Mouse (Mus musculus) hindbrain, embryonic 12.5 days (tissue): Measurements from ENCODE around the gene Slc36a2. TPM values are rescaled to one million over a fixed set of nuclear protein-coding genes. Genes with fewer than 3 reads are reported as not detected.
A peak's percentile ranks its signal among the peaks of the same experiment; 100 is the strongest.

Experiments used
- ATAC-seq: fragments of 200-750 bp; cut with Nextera tagmentation; 2 replicates; pipeline ENCODE4 v1.8.0; 2017; ENCODE audit warnings: moderate TSS enrichment; ENCODE audit not compliant: low FRiP score
- H3K27ac ChIP-seq: fragments of 300-500 bp; sonication (generic); 2 replicates; pipeline ENCODE4 v1.5.1; 2016; ENCODE audit warnings: mild to moderate bottlenecking
- H3K27me3 ChIP-seq: fragments of 300-500 bp; sonication (generic); 2 replicates; pipeline ENCODE4 v1.6.1; 2016; ENCODE audit warnings: mild to moderate bottlenecking
- H3K36me3 ChIP-seq: fragments of 300-500 bp; sonication (generic); 2 replicates; pipeline ENCODE4 v1.6.1; 2016; ENCODE audit warnings: mild to moderate bottlenecking
- H3K4me1 ChIP-seq: fragments of 300-500 bp; sonication (generic); 2 replicates; pipeline ENCODE4 v1.6.1; 2016
- H3K4me2 ChIP-seq: fragments of 300-500 bp; sonication (generic); replicated peaks from 2 replicates; pipeline ENCODE4 v1.6.1; 2016; ENCODE audit warnings: mild to moderate bottlenecking
- H3K4me3 ChIP-seq: fragments of 300-500 bp; sonication (generic); 2 replicates; pipeline ENCODE4 v1.5.1; 2016; ENCODE audit warnings: mild to moderate bottlenecking
- H3K9ac ChIP-seq: fragments of 300-500 bp; sonication (generic); 2 replicates; pipeline ENCODE4 v1.6.1; 2016; ENCODE audit warnings: mild to moderate bottlenecking, moderate library complexity
- H3K9me3 ChIP-seq: fragments of 300-500 bp; sonication (generic); replicated peaks from 2 replicates; pipeline ENCODE4 v1.6.1; 2016; ENCODE audit warnings: mild to moderate bottlenecking
- WGBS: fragments of 180-500 bp; shearing (Covaris S2); methylation state at CpG from one replicate; pipeline ENCODE4 v1.1.7; 2016; 5-methylcytosine and 5-hydroxymethylcytosine counted together
- polyA plus RNA-seq: library from polyadenylated mRNA; unstranded; fragments of >200 nt; fragmentation: Nextera tagmentation; extraction: Ambion mirVana; gene quantifications from 2 replicates; pipeline ENCODE4 v1.2.1, GENCODE M21; 2016

Gene Slc36a2
- polyA plus RNA-seq, 1 experiment from 2014 or later, result 0.52 TPM

DNA sequence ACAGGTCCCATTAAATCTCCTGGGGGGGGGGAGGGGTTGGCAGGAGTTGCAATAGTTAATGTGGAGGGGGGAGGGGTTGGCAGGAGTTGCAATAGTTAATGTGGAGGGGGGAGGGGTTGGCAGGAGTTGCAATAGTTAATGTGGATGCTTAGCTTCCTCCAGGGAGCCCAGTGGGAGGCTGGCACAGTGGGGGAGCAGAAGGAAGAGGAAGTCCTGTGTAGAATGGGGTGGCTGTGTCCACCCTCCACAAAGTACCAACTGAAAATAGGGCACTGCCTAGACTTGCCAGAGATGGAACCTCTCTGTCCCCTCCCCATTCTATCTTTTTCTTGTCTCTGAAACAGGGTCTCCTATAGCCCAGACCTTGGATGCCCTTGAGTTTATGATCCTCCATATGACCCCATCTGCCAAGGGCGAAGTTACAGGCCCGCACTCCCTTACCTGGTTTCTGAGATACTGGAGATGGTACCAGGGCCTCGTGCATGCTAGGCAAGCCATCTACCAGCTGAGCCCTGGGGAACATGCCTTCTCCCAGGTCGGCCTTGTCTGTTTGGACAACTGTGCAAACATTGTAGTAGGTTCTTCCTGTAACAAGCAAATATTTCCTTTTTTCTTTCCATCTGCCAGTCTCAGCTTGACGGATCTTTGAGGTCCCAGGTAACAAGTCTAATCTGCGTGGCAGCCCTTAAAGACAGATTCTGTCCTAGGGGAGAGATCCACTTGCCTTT lies 24.9 kb upstream of the Slc36a2 start:
- no peak overlapping the region for H3K4me3 ChIP-seq
- no peak overlapping the region for H3K4me2 ChIP-seq
- H3K9ac ChIP-seq, result no peak overlapping the region
- H3K4me1 ChIP-seq, result peaks cover 19% of the 10 kb centered on the region
- 74% methylated on average over 6 of the region's 6 CpGs for WGBS
- ATAC-seq, result no peak
- H3K27me3 ChIP-seq, result no peaks in the 10 kb centered on the region
- H3K27ac ChIP-seq, result no peak overlapping the region
- peaks cover 6% of the 10 kb centered on the region; the same call in 1 of the 2 replicates for H3K9me3 ChIP-seq
- H3K36me3 ChIP-seq, result peaks cover 3% of the 10 kb centered on the region; the same call in 1 of the 2 replicates

DNA sequence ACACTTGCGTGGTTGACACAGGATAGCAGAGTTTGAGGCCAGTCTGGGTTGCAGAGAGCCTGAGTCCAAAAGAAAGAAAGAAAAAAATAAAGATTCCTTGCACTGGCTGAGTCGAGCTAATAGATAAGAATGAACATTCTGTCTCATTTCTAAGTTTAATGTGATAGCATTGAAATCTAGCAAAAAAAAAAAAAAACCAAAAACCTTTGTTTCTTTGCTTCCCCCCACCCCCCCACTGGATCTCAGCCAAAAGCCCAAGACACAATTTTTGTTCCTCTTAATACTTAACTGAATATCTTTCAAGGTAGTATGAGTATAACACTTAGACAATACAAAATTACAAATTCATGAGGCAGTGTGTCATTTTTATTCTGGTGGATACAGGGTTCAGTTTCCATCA lies 24.2 kb upstream of the Slc36a2 start:
- no peak overlapping the region for H3K4me3 ChIP-seq
- 76% methylated on average over 2 of the region's 2 CpGs for WGBS
- H3K36me3 ChIP-seq, result peaks cover 1% of the 10 kb centered on the region; the same call in 1 of the 2 replicates
- peaks cover 6% of the 10 kb centered on the region; the same call in 1 of the 2 replicates for H3K9me3 ChIP-seq
- H3K27ac ChIP-seq, result no peak overlapping the region
- H3K27me3 ChIP-seq, result no peaks in the 10 kb centered on the region
- H3K4me1 ChIP-seq, result peaks cover 21% of the 10 kb centered on the region
- H3K4me2 ChIP-seq, result no peak overlapping the region
- no peak for ATAC-seq
- no peak overlapping the region for H3K9ac ChIP-seq

DNA sequence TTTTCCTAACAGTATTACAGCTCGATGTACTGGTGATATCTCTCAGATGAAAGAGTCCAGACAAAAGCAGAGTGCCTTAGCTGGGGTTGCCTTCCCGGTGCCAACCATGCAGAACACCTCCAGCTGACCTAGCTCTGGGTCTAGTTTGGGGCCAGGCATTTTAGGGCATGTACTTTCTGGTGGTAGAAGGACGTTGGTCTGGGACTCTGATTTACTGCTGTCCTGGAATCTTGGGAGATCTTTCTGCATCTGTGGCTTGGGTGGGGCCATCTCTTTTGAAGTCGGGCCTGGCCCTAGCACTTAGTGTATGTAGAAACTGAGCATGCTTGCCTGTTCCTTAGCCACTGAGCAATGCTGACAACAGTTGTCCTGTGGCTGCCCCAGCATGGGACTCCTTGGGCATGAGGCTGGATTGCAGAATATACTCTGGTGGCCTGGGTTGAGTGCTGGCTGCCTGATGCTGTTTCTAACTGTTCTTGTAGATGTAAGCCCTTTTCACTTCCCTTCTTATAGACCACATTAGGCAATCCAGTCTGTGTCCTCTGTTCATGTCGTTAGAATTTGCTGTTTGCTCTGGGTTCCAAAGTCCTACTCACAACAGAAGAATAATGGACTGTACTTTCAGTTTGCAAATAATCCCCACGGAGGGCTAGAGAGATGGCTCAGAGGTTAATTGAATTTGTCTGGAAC lies 23.3 kb upstream of the Slc36a2 start:
- Histone ChIP-seq H3K36me3 (no peaks in the 10 kb centered on the region), H3K9ac (no peak overlapping the region), H3K27ac (no peak overlapping the region), H3K27me3 (no peaks in the 10 kb centered on the region), H3K9me3 (peaks cover 6% of the 10 kb centered on the region; the same call in 1 of the 2 replicates), H3K4me2 (no peak overlapping the region), H3K4me1 (peaks cover 21% of the 10 kb centered on the region), H3K4me3 (no peak overlapping the region)
- no peak for ATAC-seq
- 72% methylated on average over 6 of the region's 6 CpGs for WGBS

DNA sequence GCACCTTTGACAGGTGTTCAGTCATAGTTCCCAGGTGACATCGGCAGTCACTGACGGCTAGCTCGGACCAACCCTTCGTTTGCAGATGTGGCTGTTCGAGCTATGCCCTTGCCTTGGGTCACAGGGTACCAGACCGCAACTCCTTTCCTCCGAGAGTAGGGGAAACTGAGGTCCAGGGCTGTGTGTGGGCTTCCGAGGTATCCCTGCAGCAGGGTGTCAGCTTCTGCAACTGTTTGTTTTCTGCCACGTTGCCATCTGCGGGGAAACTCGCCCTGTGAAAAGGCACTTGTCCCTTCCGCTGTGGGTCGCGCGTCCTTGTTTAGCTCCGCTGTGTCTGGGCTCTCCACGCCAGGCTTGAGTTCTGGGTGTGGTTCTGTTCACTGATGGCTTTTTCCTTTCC lies 19.7 kb upstream of the Slc36a2 start:
- peak overlapping the region; percentile 63 for H3K4me3 ChIP-seq
- 9% methylated on average over 17 of the region's 17 CpGs for WGBS
- no peaks in the 10 kb centered on the region for H3K36me3 ChIP-seq
- no peaks in the 10 kb centered on the region for H3K9me3 ChIP-seq
- no peaks in the 10 kb centered on the region for H3K27me3 ChIP-seq
- peak overlapping the region; percentile 91 for H3K4me2 ChIP-seq
- H3K4me1 ChIP-seq, result peaks cover 19% of the 10 kb centered on the region
- no peak overlapping the region for H3K27ac ChIP-seq
- H3K9ac ChIP-seq, result peak overlapping the region; percentile 72
- ATAC-seq, result peak; percentile 69

DNA sequence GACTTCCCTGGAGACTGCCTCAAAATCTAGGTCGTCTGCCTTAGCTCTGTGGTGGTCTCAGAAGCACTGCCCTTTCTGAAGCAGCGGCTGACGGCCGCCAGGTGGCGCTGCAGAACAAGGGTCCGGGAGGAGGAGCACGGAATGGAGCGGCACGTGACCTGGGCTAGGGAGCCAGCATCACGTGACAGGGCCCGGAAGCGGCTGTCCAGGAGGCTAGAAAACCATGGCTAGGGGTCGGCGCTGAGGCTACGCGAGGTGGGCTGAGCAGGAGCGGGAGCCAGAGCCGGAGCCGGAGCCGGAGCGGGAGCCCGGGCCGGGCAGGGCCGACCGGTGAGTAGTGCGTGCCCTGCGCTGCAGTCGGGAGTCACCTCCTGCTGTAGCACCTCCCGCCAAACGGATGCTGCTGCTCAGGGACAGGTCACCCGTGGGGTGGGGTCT lies 19.3 kb upstream of the Slc36a2 start, which contains the start of gene Slc36a1:
Gene Slc36a1, plus strand, starts transcription at position 192 of the 438 bp plus-strand sequence.
- Histone ChIP-seq H3K4me2 (peak within 1 kb of the TSS; percentile 91), H3K9ac (peak within 1 kb of the TSS; percentile 72), H3K4me1 (peaks cover 14% of the 10 kb centered on the region), H3K4me3 (peak within 1 kb of the TSS; percentile 63), H3K36me3 (no peaks in the 10 kb centered on the region), H3K9me3 (no peaks in the 10 kb centered on the region), H3K27me3 (no peaks in the 10 kb centered on the region), H3K27ac (no peak within 1 kb of the TSS)
- ATAC-seq, result peak; percentile 89
- WGBS, result 0% methylated on average over 19 of the region's 31 CpGs

DNA sequence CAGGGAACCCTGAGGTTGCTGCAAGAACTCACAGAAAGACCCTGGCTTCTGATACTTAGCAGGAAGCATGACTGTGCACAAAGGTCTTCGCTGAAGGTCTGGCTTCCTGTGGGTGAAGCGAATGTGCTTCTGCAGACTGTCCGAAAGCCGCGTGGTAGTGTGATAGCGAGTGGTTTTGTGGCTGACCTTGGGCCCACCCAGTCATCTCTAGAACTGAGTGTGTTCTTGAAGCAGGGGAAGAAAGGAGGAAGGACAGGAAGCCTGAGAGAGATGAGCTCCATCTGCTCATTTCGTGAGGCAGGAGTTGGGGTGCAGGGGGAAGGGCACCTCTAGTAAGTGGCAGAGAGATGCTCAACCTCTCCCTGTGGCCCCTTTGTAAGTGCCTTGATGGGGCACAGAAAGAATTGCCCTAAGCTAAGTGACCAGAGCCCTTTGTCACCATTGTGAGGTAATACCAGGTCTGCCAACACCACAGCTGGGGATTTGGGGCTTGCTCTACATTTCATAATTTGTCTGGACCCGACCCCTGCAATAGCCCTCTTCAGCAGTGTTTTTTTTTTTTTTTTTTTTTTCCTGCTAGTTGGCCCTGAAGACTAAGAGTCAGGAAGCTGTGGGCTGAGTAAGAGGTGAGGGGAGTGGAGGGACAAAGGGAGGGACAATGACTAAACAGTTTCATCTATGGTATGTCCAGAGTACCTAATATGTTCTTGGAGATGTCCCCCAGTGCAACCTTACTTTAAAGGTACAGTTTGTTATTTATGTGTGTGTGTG lies 13.0 kb upstream of the Slc36a2 start:
- H3K27ac ChIP-seq, result no peak overlapping the region
- H3K4me2 ChIP-seq, result no peak overlapping the region
- no peak for ATAC-seq
- H3K9ac ChIP-seq, result no peak overlapping the region
- no peaks in the 10 kb centered on the region for H3K27me3 ChIP-seq
- no peaks in the 10 kb centered on the region for H3K9me3 ChIP-seq
- H3K4me3 ChIP-seq, result no peak overlapping the region
- 81% methylated on average over 8 of the region's 8 CpGs for WGBS
- no peaks in the 10 kb centered on the region for H3K36me3 ChIP-seq
- H3K4me1 ChIP-seq, result no peaks in the 10 kb centered on the region

DNA sequence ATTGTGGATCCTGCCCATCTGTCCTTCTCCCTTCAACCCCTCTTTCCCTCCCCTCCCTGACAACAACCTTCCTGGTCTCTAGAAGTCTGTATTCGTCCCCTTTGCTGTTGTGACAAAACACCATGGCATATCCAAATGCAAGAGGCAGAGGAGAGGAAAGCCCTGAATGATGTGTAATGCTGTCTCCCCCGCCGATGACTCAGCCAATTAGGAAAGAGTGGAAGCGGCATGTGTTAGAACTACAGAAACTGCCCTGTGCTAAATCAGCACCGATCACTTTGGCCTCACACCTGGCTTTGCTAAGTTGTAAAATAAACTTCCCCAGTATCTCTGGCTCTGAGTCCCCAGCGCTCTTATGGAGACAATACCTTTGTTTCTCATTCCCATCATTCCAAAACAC lies 12.2 kb upstream of the Slc36a2 start:
- H3K36me3 ChIP-seq, result no peaks in the 10 kb centered on the region
- H3K27ac ChIP-seq, result no peak overlapping the region
- no peak overlapping the region for H3K4me2 ChIP-seq
- 71% methylated on average over 6 of the region's 6 CpGs for WGBS
- no peaks in the 10 kb centered on the region for H3K9me3 ChIP-seq
- no peaks in the 10 kb centered on the region for H3K4me1 ChIP-seq
- no peak for ATAC-seq
- no peak overlapping the region for H3K9ac ChIP-seq
- no peak overlapping the region for H3K4me3 ChIP-seq
- H3K27me3 ChIP-seq, result no peaks in the 10 kb centered on the region

DNA sequence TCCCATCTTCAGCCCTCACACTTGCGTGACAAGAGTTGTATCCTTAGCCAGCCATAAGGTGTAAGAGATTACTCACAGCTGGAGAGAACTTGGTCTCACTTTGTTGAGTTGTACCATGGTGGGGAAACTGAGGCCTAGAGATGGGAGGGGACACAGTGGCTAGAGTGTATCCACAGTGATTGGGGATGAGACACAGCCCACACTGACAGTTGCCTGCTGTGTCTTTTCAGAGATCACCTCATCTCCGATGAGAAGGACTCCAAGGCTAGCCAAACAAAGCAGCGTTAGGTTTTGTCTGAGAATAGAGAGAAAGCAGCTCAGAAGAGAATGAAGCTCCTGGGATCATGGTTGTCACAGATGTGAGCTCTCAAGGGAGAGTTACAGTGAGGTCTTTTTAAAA lies 5.3 kb upstream of the Slc36a2 start:
- Histone ChIP-seq H3K9me3 (no peaks in the 10 kb centered on the region), H3K9ac (no peak overlapping the region), H3K4me1 (no peaks in the 10 kb centered on the region), H3K36me3 (no peaks in the 10 kb centered on the region), H3K27me3 (no peaks in the 10 kb centered on the region), H3K4me2 (no peak overlapping the region), H3K4me3 (no peak overlapping the region), H3K27ac (no peak overlapping the region)
- WGBS, result 84% methylated on average over 3 of the region's 3 CpGs
- no peak for ATAC-seq

DNA sequence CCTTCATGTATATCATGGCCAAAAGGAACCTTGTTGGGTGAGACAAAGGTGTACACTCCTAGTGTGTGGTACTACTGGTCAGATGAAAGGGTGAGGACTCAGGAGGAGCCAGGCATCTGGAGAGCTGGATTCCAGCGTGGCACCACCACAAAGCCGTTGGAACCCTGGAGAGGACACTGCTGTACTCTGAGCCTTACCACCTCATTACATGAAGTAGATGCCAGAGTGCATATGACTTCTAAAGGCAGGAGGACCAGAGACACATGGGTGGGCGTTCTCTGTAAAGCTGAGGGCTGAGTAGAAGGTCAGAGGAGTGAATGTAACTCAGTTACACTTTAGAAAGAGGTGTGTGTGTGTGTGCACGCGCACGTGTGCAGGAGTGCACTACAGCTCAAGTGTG lies 2.9 kb upstream of the Slc36a2 start:
- no peaks in the 10 kb centered on the region for H3K36me3 ChIP-seq
- no peak overlapping the region for H3K4me2 ChIP-seq
- H3K27ac ChIP-seq, result no peak overlapping the region
- no peaks in the 10 kb centered on the region for H3K27me3 ChIP-seq
- ATAC-seq, result no peak
- no peak overlapping the region for H3K4me3 ChIP-seq
- no peaks in the 10 kb centered on the region for H3K9me3 ChIP-seq
- WGBS, result 82% methylated on average over 6 of the region's 6 CpGs
- 0 out of 2 replicates have a peak, but pooled peaks cover 3% of the 10 kb centered on the region for H3K4me1 ChIP-seq
- H3K9ac ChIP-seq, result no peak overlapping the region

DNA sequence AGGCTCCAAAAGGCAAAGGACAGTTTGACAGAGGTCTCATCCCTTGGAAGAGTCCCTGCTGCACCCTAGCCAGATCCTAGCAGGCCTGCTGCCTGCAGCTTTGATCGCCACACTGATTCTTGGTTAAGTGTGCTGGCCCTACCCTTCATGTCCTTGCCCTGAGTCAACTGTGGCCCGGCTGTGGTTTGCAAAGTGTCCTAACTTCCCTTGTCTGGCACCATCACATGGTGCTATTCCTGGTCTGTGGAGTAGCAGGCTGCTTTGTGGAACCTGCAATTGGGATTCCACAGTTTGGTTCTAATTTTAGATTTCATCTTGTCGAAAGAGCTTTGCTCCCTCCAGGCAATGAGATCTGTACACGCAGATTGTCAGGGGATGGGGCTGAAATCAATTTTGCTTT lies 2.4 kb upstream of the Slc36a2 start:
- ATAC-seq, result no peak
- H3K36me3 ChIP-seq, result no peaks in the 10 kb centered on the region

DNA sequence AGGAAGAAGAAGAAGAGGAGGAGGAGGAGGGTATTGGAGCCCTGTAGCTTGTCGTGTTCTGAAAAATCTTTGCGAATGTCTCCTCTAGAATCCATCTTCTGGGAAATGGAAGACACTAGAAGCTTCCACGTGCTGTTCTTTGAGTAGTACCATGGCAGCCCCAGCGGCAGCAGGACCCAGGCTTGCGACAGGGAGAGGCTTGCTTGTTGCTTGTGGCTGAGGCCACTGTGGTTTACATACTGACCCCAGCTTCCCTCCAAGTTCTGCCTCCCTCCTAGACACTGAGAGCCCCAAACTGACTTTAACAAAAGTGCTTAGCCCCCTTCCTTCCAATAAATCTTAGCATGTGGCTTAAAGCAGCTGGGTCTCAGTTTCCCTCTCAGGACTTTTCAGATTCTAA lies 631 bp downstream of the Slc36a2 start:
- H3K4me2 ChIP-seq, result no peak overlapping the region
- no peaks in the 10 kb centered on the region for H3K36me3 ChIP-seq
- H3K9ac ChIP-seq, result no peak overlapping the region
- no peak overlapping the region for H3K27ac ChIP-seq
- H3K4me3 ChIP-seq, result no peak overlapping the region
- WGBS, result 79% methylated on average over 5 of the region's 5 CpGs
- ATAC-seq, result no peak
- H3K4me1 ChIP-seq, result 0 out of 2 replicates have a peak, but pooled peaks cover 3% of the 10 kb centered on the region
- no peaks in the 10 kb centered on the region for H3K9me3 ChIP-seq
- H3K27me3 ChIP-seq, result no peaks in the 10 kb centered on the region

More for the DNA sequence above, 2.4 kb upstream of the Slc36a2 start:
- WGBS, result 91% methylated on average over 4 of the region's 4 CpGs
- H3K4me1 ChIP-seq, result 0 out of 2 replicates have a peak, but pooled peaks cover 3% of the 10 kb centered on the region
- no peaks in the 10 kb centered on the region for H3K27me3 ChIP-seq
- H3K9ac ChIP-seq, result no peak overlapping the region
- H3K4me3 ChIP-seq, result no peak overlapping the region
- no peaks in the 10 kb centered on the region for H3K9me3 ChIP-seq
- no peak overlapping the region for H3K4me2 ChIP-seq
- no peak overlapping the region for H3K27ac ChIP-seq

DNA sequence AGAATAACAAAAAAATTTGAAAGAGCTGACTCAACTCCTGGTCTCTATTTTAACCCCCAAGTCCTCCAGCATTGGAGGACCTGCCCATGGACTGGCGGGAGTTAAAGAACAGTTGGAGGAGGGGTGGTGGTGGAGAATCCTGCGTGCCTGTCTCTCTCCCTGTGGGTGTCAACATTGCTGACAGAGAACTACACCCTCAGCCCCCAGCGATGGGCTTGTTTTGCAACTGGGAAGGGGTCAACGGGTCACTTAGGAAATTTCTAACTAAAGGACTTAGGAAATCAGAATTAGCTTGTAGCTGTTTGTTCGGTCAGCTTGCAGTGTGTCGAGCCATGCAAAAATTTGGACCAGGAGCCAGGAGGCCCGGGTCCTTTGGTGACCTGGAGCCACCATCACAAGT lies 1.8 kb downstream of the Slc36a2 start:
- Histone ChIP-seq H3K4me3 (no peak overlapping the region), H3K9ac (no peak overlapping the region), H3K27me3 (no peaks in the 10 kb centered on the region), H3K27ac (no peak overlapping the region), H3K9me3 (no peaks in the 10 kb centered on the region), H3K4me2 (no peak overlapping the region), H3K4me1 (0 out of 2 replicates have a peak, but pooled peaks cover 3% of the 10 kb centered on the region), H3K36me3 (no peaks in the 10 kb centered on the region)
- 51% methylated on average over 7 of the region's 7 CpGs for WGBS
- ATAC-seq, result no peak
